Mouse (Mus musculus): Measurements from ENCODE around the gene Grap2. TPM values are rescaled to one million over a fixed set of nuclear protein-coding genes. Genes with fewer than 3 reads are reported as not detected.

The Grap2 gene
- polyA plus RNA-seq, 1 experiment from 2014 or later = 3.0 TPM

DNA sequence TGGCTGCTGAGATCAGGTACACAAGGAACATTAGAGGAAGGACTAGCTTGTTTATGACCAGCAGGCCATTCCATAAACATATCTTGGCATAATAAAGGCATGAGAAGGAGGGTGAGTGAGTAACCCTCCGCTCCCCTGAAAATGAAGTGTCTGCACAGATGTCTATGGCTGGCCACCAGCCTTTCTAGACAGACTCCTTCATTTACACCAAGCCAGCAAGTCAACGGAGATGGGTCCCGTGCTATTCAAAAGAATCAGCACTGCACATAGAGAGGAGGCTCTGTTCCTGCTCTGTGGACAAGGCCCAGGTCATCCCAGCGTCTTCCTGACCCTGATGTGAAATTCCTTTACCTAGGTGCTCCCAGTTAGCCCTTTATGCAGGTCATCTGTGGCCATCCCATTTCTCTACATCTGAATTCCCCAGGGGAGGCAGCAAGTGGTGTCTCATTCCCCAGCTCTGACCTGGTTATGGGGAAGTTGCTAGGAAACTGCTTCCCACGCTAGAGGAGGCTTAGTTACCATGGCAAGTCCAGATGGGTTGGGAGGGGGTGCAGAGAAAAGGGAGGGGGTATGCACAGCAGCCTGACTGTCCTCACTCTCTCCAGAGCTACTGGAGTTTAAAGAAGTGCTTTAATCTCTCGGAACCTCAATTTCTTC lies 86.5 kb downstream of the Grap2 start:
- Histone ChIP-seq H3K9ac (replicated peaks) (no peak overlapping the region), H3K27ac (replicated peaks) (no peak overlapping the region; the same call in 1 of the 2 replicates), H3K27me3 (0 out of 2 replicates have a peak, but pooled peaks cover 5% of the 10 kb centered on the region), H3K4me3 (no peak overlapping the region), H3K9me3 (no peaks in the 10 kb centered on the region), H3K36me3 (no peaks in the 10 kb centered on the region), H3K4me1 (peaks cover 7% of the 10 kb centered on the region; the same call in 1 of the 2 replicates), H3K4me2 (replicated peaks) (no peak overlapping the region)
- no peak for ATAC-seq (ENCODE audit: low FRiP score, low read depth)
- 47% methylated on average over 6 of the region's 6 CpGs for WGBS

DNA sequence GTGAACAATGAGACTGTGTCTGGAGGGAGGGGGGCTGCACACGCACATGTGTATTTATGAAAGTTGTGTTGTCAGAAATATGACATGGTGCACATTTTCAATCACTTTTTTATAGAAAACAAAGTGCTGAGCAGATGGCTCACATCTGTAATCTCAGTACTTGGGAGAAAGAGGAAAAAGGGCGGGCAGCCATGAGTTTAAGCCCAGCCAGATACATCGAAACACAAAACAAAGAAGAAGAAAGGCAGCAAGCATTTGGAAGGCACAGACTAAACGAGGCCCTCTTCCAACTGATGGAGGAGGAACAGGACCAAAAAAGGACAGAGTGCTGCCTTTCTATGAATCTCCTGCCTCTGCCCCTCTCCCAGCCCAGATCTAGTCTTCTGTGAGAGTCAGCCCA lies 88.6 kb downstream of the Grap2 start:
- Histone ChIP-seq H3K36me3 (no peaks in the 10 kb centered on the region), H3K27ac (replicated peaks) (no peak overlapping the region), H3K9me3 (no peaks in the 10 kb centered on the region), H3K4me1 (peaks cover 7% of the 10 kb centered on the region; the same call in 1 of the 2 replicates), H3K27me3 (0 out of 2 replicates have a peak, but pooled peaks cover 5% of the 10 kb centered on the region), H3K9ac (replicated peaks) (no peak overlapping the region), H3K4me3 (no peak overlapping the region), H3K4me2 (replicated peaks) (no peak overlapping the region)
- no peak for ATAC-seq (ENCODE audit: low FRiP score, low read depth)
- WGBS = 68% methylated on average over 4 of the region's 4 CpGs

- 0 out of 2 replicates have a peak, but pooled peaks cover 7% of the 10 kb centered on the region for H3K9me3 ChIP-seq
- H3K36me3 ChIP-seq = no peaks in the 10 kb centered on the region
- no peak for ATAC-seq (ENCODE audit: low FRiP score, low read depth)
- H3K9ac ChIP-seq (replicated peaks) = no peak overlapping the region
- H3K4me1 ChIP-seq = no peaks in the 10 kb centered on the region
- no peak overlapping the region for H3K4me2 ChIP-seq (replicated peaks)
- WGBS = 86% methylated on average over 4 of the region's 4 CpGs
- no peak overlapping the region for H3K4me3 ChIP-seq
- H3K27ac ChIP-seq (replicated peaks) = no peak overlapping the region
- peaks cover 9% of the 10 kb centered on the region; the same call in 1 of the 2 replicates for H3K27me3 ChIP-seq
Observed at GRCm38 (mm10) chr15:80664444-80664843, 92.0 kb downstream of the Grap2 start.

DNA sequence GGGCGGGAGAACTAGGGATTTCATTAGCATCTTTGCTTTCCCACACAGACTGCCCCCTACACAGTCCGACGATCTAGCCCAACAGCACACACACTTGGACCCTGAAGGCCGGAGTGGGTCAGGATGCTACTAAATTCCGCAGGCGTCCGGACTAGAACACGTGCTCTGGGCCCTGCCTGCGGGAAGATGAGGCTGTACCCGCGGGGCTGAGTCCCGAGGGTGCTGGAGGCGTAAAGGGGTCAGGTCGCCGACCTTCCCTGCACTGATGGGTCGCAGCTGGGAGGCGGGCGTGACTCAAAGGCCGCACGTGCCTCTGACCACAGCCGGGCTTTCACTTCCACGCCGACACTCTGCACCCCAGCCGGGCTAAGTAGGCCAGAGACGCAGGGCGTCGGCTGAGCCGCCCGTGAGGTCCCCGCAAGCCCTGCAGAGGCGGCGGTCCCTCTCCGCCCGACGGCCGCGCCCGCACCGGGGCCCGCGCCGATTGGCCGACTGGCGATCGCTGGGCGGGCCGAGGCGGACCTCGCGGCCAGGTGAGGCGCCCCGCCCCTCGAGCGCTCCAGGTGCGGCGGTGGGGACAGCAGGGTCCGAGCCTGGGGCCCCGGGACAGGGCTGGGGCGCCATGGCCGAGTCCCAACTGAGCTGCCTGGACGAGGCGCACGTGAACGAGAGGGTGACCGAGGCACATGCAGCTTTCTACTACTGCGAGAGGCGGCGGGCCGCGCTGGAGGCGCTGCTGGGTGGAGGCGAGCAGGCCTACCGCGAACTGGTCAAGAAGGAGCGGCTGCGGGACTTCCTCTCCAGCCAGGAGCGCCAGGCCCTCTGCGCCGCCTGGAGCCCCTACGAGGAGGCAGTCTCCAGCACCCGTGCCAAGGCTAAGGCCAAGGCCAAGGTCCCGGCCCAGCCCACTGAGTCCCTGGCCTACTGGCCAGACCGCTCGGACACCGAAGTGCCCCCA lies 99.2 kb downstream of the Grap2 start, which contains the start of gene Fam83f:
Gene Fam83f (plus strand): TSS at position 553 of the 958 bp plus-strand sequence.
- peak; percentile 41; the same call in 1 of the 2 replicates for ATAC-seq (ENCODE audit: low FRiP score, low read depth)
- Histone ChIP-seq H3K9ac (replicated peaks) (peak within 1 kb of the TSS; percentile 43), H3K36me3 (no peaks in the 10 kb centered on the region), H3K4me3 (peak within 1 kb of the TSS; percentile 44), H3K4me2 (replicated peaks) (peak within 1 kb of the TSS; percentile 69), H3K4me1 (peaks cover 11% of the 10 kb centered on the region), H3K27ac (replicated peaks) (no peak within 1 kb of the TSS), H3K27me3 (peaks cover 56% of the 10 kb centered on the region), H3K9me3 (0 out of 2 replicates have a peak, but pooled peaks cover 7% of the 10 kb centered on the region)
- 5% methylated on average over 71 of the region's 85 CpGs for WGBS

DNA sequence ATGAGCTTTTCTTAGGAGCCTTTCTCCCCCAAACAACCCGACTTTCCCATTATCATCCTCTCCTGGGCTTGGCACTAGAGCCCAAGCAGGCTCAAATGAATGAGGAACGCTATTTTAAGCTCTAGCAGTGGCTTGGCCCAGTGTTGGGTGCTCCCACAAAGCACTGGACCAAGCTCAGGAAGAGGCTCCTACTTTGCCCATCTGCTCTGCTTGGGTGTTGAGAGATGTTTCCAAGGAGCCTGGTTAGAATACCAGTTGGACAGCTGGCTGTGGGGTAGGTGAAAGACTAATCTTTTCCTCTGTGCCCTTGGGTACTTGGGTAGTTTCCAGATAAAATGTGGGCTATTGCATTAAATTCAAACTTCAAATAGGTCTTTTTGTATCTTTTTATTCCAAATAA lies 100.4 kb downstream of the Grap2 start:
- Histone ChIP-seq H3K9ac (replicated peaks) (no peak overlapping the region), H3K4me1 (peaks cover 13% of the 10 kb centered on the region), H3K27ac (replicated peaks) (no peak overlapping the region), H3K36me3 (no peaks in the 10 kb centered on the region), H3K27me3 (peaks cover 56% of the 10 kb centered on the region), H3K9me3 (no peaks in the 10 kb centered on the region), H3K4me2 (replicated peaks) (no peak overlapping the region), H3K4me3 (no peak overlapping the region)
- ATAC-seq (ENCODE audit: low FRiP score, low read depth) = no peak
- WGBS = 64% methylated on average over 2 of the region's 2 CpGs

- Histone ChIP-seq H3K27ac (replicated peaks) (no peak overlapping the region), H3K4me3 (no peak overlapping the region), H3K4me2 (replicated peaks) (no peak overlapping the region), H3K4me1 (peaks cover 19% of the 10 kb centered on the region), H3K9ac (replicated peaks) (no peak overlapping the region), H3K27me3 (peaks cover 56% of the 10 kb centered on the region), H3K9me3 (no peaks in the 10 kb centered on the region), H3K36me3 (no peaks in the 10 kb centered on the region)
- WGBS = 75% methylated on average over 4 of the region's 4 CpGs
- ATAC-seq (ENCODE audit: low FRiP score, low read depth) = no peak
Observed at GRCm38 (mm10) chr15:80673337-80674095, 101.1 kb downstream of the Grap2 start.

DNA sequence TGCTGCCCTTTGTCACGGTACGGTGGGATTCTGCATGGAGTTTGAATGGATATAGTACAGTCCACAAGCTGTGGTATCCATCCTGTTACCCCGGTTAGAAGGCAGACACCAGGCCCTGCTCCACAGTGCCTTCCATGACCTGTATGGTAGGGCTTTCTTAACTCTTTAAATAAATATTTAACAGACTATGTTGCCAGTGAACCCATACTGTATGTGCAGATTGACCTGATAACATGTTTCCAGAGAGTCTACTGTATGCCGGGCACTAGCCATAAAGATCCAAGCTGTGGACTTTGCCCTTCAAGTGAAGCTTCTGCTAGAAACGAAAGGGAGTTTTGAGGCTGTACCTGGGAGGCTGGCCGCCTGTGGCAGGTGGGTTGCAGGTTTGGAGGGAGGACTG lies 102.3 kb downstream of the Grap2 start:
- Histone ChIP-seq H3K4me1 (peaks cover 25% of the 10 kb centered on the region), H3K27me3 (peaks cover 50% of the 10 kb centered on the region), H3K9me3 (no peaks in the 10 kb centered on the region), H3K9ac (replicated peaks) (no peak overlapping the region), H3K4me3 (no peak overlapping the region), H3K4me2 (replicated peaks) (no peak overlapping the region), H3K27ac (replicated peaks) (no peak overlapping the region), H3K36me3 (no peaks in the 10 kb centered on the region)
- no peak for ATAC-seq (ENCODE audit: low FRiP score, low read depth)
- WGBS = 85% methylated on average over 6 of the region's 6 CpGs

GRCm38 (mm10) chr15:80679515-80680215 lies 107.3 kb downstream of the Grap2 start:
- H3K4me3 ChIP-seq = no peak overlapping the region
- no peak overlapping the region for H3K9ac ChIP-seq (replicated peaks)
- no peaks in the 10 kb centered on the region for H3K36me3 ChIP-seq
- H3K9me3 ChIP-seq = no peaks in the 10 kb centered on the region
- no peak overlapping the region for H3K27ac ChIP-seq (replicated peaks)
- H3K27me3 ChIP-seq = peaks cover 3% of the 10 kb centered on the region; the same call in 1 of the 2 replicates
- WGBS = 60% methylated on average over 8 of the region's 8 CpGs
- peaks cover 25% of the 10 kb centered on the region for H3K4me1 ChIP-seq
- no peak overlapping the region for H3K4me2 ChIP-seq (replicated peaks)
- ATAC-seq (ENCODE audit: low FRiP score, low read depth) = no peak

DNA sequence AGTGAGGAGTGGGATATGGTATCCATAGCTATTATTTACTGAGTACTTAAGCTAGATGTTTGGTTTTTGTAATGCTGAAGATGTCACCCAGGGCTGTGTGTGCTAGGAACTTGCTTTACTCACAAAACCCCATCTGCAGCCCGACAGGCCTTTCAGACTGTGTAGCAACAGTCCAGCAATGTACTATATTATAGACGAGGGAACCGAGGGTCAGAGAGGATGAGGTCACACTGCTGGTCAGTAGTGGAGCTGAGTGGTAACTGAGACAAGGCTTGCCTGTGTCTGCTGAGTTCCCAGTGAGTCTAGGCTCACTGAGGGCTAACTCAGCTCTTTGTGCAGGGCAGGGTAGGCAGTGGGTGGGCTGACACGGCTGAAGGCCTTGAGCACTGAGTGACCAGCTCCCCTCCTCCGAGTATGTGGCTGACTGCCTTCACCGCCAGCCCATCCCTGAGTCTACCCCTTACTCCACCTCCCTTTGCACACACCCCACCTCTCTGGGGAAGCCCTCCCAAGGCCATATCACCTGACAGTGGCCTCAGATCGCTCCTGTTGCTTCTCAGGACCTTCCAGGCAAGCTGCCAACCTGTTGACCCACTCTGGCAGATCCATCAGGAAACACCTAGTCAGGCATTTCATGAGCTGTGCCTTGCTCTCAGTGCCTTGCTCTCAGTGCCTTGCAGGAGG lies 108.1 kb downstream of the Grap2 start:
- Histone ChIP-seq H3K4me3 (no peak overlapping the region), H3K4me1 (peaks cover 34% of the 10 kb centered on the region), H3K9ac (replicated peaks) (no peak overlapping the region), H3K36me3 (no peaks in the 10 kb centered on the region), H3K4me2 (replicated peaks) (no peak overlapping the region), H3K27me3 (no peaks in the 10 kb centered on the region), H3K27ac (replicated peaks) (no peak overlapping the region), H3K9me3 (no peaks in the 10 kb centered on the region)
- ATAC-seq (ENCODE audit: low FRiP score, low read depth) = no peak
- WGBS = 53% methylated on average over 7 of the region's 7 CpGs

DNA sequence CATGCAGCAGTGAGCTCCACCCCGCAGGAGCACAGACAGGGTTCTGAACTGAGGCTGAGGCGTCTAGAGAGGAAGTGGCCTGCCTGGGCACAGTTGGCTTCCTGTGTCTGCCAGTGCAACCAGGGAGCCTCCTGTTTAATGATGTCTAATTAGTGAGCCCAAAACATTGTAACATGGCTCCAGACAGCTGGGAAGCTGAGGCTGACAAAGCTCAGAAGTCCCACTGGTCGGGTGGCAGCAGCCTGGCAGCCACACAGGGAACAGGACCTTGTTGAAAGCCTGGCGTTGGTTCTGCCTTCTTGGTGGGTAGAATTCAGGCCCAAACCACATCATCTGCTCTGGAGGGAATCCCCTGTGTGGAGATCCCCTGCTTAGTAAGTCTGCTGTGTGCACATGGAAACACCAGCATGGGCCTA lies 109.1 kb downstream of the Grap2 start:
- Histone ChIP-seq H3K9me3 (no peaks in the 10 kb centered on the region), H3K4me1 (peaks cover 35% of the 10 kb centered on the region), H3K4me3 (no peak overlapping the region), H3K9ac (replicated peaks) (no peak overlapping the region), H3K4me2 (replicated peaks) (no peak overlapping the region), H3K36me3 (no peaks in the 10 kb centered on the region), H3K27ac (replicated peaks) (no peak overlapping the region), H3K27me3 (no peaks in the 10 kb centered on the region)
- 82% methylated on average over 4 of the region's 4 CpGs for WGBS
- no peak for ATAC-seq (ENCODE audit: low FRiP score, low read depth)

GRCm38 (mm10) chr15:80682343-80682742 lies 109.9 kb downstream of the Grap2 start:
- WGBS = 89% methylated on average over 8 of the region's 8 CpGs
- Histone ChIP-seq H3K9me3 (no peaks in the 10 kb centered on the region), H3K4me3 (no peak overlapping the region), H3K4me2 (replicated peaks) (no peak overlapping the region), H3K9ac (replicated peaks) (no peak overlapping the region), H3K4me1 (peaks cover 35% of the 10 kb centered on the region), H3K36me3 (no peaks in the 10 kb centered on the region), H3K27ac (replicated peaks) (no peak overlapping the region), H3K27me3 (no peaks in the 10 kb centered on the region)
- ATAC-seq (ENCODE audit: low FRiP score, low read depth) = no peak

Measured in midbrain, embryonic 12.5 days (tissue).